Mouse (Mus musculus) gastrocnemius, adult 18-20 months (tissue): Measurements from ENCODE around the gene Yod1. TPM values are rescaled to one million over a fixed set of nuclear protein-coding genes. Genes with fewer than 3 reads are reported as not detected.

Experiments
- DNase-seq: peaks from one replicate; pipeline ENCODE4 v3.0.0; 2021; ENCODE audit warnings: low spot score
- total RNA-seq, 2 experiments: library from RNA; stranded (reverse); gene quantifications; 2 replicates each; pipeline ENCODE4 v1.2.3; 2021

The Yod1 gene
- total RNA-seq, 2 experiments from 2014 or later: 2.9 to 3.5 TPM

- no peak for DNase-seq
Measured at GRCm38 (mm10) chr1:130732706-130733658, 15.9 kb downstream of the Yod1 start.

- DNase-seq: no peak
Measured at GRCm38 (mm10) chr1:130733671-130734070, 16.5 kb downstream of the Yod1 start.

GRCm38 (mm10) chr1:130734452-130734851 lies 17.3 kb downstream of the Yod1 start:
- no peak for DNase-seq

DNA sequence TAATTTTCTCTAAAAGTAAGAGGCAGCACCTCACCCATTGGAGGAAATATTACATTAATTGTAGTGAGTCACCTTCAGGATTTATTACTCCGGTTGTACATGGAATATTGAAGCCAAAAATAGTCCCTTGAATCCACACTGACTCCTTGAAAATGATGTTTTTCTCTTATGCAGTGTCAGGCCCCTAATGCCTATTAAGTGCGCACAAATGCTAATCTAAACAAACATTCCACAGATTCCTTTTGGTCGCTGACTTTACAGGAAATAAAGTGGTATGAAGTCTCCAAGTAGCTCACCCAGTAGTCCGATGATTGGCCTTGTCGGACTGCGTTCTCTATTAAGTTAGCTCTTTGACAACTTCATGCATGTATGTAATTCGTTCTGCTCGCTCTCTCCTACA lies 17.7 kb downstream of the Yod1 start:
- DNase-seq: no peak

DNA sequence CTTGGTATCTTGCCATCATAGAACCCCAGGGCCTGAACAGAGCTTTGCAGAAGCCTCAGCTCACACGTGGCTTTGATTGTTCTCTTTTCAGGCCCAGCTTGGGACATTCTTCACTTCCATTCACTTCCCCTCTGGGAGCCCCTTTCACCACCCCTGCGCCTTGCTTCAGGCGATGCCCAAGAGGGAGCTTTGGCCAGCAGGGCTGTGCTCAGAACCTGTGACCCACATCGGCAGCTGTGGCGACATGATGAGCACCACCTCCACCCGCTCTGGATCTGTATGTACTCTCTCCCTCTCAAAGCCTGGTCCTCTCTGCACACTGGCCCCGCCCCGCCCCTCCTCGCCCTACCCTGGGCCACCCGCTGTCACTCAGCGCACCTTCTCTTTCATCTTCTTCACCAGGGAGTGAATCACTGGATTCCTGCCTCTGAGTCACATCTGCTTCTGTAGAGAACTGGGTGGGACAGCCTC lies 20.3 kb downstream of the Yod1 start:
- no peak for DNase-seq

DNA sequence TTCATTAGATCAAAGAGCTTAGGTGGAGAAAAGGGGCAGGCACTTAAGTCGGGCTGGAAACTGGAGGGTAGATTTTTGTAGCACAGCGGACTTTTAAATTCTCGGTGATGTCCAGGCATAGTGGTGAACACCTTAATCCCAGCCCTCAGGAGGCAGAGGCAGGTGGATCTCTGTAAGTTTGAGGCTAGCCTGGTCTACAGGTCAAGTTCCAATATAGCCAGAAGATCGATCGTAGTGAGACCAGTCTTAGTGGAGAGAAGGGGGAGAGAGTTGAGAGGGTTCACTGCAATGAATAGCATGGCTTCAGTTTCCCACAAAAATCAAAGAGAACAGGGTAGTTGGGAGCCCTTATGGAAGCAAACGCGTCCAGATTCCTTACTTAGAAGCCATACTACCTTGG lies 20.8 kb downstream of the Yod1 start:
- DNase-seq: no peak

GRCm38 (mm10) chr1:130738551-130739106 lies 21.5 kb downstream of the Yod1 start:
- no peak for DNase-seq

- no peak for DNase-seq
Measured at GRCm38 (mm10) chr1:130739636-130740035, 22.5 kb downstream of the Yod1 start.

DNA sequence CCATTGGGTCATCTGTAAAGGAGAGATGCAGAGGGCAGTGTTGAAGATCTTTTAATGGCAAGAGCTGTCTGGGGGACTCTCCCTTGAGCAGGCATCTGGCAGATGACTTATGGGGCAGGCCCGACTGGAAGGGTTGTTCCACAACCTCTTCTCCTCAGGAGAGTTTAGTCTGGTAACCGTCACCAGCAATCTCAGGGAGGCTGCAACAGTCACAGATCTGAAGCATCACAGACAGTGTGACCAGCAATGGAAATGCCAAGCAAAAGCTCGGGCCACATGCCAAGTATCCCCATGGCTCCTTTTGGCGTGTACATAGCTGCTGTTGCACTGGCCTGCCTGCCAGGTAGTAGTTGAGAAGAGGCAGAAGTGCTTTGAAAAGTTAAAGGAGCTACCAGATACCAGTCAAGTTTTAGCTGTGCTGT lies 23.1 kb downstream of the Yod1 start:
- DNase-seq: no peak

DNA sequence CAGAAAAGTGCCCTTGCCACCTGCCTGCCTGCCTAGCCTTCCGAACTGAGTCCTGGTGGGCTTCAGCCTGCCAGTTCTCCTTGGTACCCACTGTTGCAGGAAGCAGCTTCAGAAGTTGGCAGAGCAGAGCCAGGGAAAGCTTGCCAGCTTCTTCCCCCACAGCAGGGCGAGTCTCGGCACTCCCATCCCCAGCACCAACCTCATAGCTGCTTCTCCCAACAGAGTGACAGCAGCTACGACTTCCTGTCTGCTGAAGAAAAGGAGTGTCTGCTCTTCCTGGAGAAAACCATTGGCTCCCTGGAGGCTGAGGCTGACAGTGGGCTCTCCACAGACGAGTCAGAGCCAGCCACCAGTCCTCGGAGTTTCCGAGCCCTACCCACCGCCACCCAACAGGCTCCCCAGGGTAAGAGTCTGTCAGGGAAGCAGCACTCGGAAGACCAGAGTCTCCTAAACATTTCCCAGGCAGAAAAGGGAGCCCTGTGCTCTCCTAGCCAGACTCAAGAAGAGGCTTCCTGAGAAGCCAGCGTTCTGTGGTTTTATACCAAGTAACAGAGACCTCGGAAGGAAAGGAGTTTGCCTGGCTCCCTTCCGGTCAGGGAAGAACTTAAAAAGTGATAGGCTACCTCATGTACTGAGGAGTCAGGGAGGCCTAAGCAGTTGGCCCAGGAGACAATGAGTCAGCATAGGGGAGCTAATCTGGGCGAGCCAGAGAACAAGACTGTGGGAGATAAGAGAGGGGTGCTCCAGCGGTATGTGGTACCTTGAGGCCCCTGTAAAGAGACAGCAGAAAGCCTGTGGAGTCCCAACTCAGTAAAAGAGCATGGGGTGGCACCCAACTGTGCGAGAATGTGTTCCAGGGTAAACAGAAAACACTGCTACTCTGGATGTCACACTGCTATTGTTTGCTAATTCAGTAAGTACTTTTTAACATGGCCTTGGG lies 23.9 kb downstream of the Yod1 start:
- no peak for DNase-seq

- DNase-seq: no peak
Measured at GRCm38 (mm10) chr1:130742201-130742600, 25.1 kb downstream of the Yod1 start.

GRCm38 (mm10) chr1:130743775-130744174 lies 26.6 kb downstream of the Yod1 start:
- DNase-seq: no peak

DNA sequence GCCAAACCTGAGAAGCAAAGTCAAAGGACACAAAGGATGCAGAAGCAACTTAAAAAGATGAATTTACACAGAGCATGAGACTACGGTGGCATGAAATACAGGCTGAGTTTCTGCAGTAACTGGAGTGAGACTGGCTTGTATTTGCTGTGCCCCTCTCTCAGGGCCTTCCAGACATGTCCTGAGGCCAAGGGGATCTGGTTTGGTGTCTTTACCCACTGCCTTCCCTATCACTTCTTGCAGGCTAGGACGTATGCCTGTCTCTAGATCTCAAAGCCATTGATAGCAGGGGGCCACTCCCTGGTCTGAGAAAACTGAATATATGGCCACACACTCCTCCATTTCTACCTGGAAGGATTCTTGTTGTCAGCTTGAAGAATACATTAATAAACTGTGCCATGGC lies 27.1 kb downstream of the Yod1 start:
- DNase-seq: no peak

- no peak for DNase-seq
Measured at GRCm38 (mm10) chr1:130744961-130745360, 27.8 kb downstream of the Yod1 start.

DNA sequence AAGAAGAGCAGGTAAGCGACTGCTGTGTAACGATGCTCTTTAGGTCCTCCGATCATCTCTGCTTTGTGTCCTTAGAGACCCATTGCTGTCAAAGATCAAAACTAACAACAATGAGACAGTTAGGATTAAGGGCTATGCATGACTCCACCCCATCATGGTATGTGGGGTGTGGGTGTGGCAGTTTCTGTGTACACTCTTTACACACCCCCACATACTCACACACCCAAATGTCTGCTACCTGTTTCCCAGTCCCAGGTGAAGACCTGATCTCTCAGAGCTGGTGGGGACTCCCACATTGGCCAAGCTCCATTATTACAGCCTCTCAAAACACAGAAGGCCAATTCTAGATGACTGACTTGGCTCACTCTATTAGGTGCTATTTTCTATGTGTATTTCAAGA lies 28.5 kb downstream of the Yod1 start:
- no peak for DNase-seq

DNA sequence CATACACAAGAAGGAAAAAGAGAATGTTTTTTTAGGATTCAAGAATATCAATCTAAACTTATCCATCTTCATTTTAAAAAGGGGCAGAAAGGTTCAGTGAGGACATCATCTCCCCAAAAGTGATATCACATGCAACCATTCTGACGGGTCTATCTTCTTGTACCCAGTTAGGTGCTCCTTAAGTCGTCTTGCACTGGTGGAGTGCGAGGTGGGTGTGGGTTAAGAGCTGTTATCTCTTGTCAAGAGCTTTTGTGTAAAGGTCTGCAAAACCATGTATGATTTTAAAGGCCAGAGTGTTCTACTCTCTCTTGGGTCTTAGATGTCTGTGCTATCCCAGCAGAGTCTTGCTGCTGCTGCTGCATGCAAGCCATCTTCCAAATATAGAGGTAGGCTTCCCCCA lies 29.7 kb downstream of the Yod1 start:
- no peak for DNase-seq

- DNase-seq: no peak
Measured at GRCm38 (mm10) chr1:130759689-130760088, 42.6 kb downstream of the Yod1 start.

GRCm38 (mm10) chr1:130761597-130761996 lies 44.5 kb downstream of the Yod1 start:
- no peak for DNase-seq

DNA sequence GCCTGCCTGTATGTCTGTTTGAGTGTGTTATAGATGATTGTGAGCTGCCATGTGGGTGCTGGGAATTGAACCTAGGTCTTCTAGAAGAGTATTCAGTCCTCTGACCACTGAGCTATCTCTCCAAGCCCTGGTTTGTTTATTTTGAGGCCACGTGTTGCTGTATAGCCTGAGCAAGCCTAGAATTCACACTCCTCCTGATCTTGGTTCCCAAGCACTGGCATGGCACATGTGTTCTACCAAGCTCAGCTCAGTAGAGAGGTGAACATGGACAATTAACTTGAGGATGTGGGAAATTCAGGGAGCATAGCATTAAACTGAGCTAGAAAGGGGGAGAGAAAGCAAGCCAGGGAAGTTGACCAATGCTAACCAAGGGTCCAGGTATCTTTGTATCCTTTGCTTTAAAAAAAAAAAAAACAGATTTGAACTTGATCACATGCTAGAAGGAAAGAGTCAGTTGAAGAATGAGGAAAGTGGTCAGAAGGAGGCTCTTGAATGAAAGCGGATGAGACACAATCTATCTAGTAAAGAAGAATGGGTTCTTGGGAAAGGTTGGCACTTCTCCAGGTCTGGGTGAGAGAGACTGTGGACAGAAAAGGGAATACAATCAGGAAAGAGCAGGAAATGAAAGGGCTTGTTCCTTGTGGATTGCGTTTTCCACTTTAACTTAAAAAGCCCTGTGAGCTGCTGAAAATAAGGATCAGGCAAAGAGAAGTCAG lies 45.1 kb downstream of the Yod1 start:
- DNase-seq: no peak

GRCm38 (mm10) chr1:130764027-130764461 lies 46.9 kb downstream of the Yod1 start:
- DNase-seq: no peak

GRCm38 (mm10) chr1:130767066-130767465 lies 49.9 kb downstream of the Yod1 start:
- no peak for DNase-seq
